Mouse (Mus musculus) adrenal gland, postnatal 25 days (tissue): ENCODE measurements around the gene Troap. TPM values are rescaled to one million over a fixed set of nuclear protein-coding genes. Genes with fewer than 3 reads are reported as not detected.
A peak's percentile ranks its signal among the peaks of the same experiment; 100 is the strongest.

ENCODE experiments used
- DNase-seq: peaks from one replicate; pipeline ENCODE4 v3.0.0; 2021; ENCODE audit warnings: mixed read lengths
- microRNA-seq, 2 experiments: library from miRNA; unstranded; fragments of <30 nt; microRNA quantifications; one replicate each; pipeline ENCODE4 v1.2.0; 2021
- total RNA-seq: library from RNA; stranded (reverse); gene quantifications from 2 replicates; pipeline ENCODE4 v1.2.3, GENCODE M21; 2021

Troap gene
- total RNA-seq, 1 experiment from 2014 or later, result 4.3 TPM

DNA sequence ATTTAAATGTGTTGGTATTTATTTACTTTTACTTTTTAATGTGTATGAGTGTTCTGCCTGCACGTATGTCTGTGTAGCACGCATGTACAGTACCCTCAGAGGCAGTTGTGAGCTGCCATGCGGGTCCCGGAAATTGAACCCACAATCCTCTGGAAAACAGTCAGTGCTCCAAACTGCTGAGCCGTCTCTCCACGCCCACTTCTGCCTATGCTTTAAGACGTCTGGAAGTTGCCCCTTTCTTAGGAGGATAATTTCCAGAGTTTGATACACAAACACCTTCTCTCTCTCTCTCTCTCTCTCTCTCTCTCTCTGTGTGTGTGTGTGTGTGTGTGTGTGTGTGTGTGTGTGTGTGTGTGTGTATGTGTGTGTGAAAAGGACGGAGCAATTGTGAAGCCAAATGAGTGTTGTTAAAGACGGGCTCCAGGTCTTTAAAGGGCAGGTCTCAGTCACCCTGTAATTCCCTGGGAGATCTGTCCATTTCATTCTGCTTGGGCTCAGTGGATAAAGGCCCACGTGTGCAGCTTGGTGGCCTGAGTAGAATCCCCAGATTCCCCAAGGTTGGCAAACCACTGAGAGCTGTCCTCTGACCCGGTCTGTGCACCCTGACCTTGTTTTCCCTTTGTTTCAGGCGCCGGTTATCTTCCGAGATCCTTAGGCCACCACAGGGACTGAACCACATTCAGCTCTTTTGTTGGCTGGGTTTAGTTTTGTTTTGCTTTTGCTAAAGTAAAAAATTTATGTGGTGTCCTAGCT, 40.1 kb downstream of the Troap start:
- DNase-seq, result no peak

DNA sequence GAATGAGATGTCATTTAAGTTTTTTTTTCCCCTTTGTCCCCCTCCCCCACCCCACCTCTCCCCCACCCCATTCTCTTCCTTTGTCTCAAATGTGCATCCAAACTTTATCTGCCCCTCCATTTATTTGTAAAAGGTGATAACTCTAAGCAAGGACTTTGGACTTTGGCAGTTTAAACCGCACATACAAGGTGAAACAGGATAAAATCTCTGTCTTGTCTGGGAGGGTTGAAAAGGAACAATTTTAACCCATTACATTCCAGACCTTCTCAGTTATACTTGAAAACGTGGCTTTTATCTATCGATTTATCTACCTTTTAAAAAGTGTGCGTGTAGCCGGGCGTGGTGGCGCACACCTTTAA, 40.7 kb downstream of the Troap start:
- no peak for DNase-seq

DNA sequence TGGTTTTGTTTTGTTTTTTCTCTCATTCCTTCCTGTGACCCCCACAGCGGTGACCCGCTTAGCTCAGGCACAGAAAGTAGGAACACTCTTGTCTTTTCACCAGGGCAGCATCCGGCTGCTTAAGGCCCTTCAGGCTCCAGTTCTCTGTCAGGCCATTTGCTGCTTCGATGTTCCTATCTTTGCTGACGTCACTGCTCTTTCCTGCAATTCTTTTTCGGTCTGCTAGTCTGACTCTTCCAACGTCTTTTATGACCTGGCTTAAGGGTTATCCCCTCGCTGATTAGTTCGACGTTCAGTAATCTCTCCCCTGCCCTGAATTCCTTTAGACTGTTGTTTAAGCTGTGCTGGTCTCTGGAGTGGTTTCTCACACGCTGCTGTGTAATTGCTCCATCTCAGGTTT, 42.2 kb downstream of the Troap start:
- DNase-seq, result no peak

GRCm38 (mm10) chr15:99120814-99121213, 46.4 kb downstream of the Troap start:
- DNase-seq, result no peak

DNA sequence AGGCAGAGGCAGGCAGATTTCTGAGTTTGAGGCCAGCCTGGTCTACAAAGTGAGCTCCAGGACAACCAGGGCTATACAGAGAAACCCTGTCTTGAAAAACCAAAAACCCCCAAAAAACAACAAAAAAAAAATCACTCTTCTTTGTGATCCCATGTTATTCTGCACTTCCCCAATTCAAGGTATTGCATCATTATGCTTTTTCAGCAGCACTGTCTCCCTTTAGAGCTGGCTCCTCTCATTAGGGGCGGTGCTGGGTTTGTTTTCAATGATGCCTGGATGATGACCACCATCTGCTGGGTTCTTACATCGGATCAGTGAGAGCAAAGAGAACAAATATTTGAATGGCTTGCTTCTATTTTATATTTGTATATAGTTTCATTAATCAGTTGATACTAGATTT, 48.3 kb downstream of the Troap start:
- no peak for DNase-seq

- DNase-seq, result no peak
Measured at GRCm38 (mm10) chr15:99125711-99126080, 51.3 kb downstream of the Troap start, which contains the start of gene Spats2. TSS of gene Spats2 (plus strand) at chr15:99125916.

DNA sequence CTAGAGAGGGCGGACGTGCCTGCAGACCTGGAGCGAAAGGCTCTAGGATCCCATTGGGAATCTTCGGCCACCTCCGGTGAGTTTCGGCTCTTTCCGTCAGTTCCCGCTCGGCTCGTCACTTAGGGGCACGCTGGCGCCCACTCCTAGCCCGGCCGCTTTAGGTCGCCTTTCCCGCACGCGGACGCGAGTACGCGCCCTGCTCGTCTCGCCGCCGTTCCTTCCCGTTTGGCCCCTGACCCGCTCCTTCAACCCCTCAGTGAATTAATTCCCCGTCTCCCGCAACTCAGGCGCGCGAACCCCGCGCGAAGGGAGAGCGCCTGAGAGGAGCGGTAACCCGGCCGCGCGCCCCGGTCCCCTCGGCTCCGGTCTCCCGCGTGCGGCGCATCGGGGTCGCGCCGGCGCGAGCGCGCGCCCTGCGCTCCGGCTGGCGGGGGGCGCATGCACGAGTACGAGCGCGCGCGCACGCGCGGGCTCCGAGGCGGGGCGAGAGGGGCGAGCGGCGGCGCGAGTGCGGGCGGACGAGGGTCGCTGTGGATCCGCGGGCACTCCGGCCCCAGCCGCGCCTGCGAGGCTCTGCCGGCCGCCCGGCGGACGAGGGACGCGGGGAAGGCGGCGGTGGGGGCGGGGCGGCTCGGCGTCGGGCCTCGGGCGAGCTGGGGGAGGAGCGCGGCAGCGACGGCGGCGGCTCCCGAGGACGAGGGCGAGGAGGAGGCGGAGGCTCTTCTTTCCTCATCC, 51.9 kb downstream of the Troap start:
- peak; percentile 92 for DNase-seq

- DNase-seq, result no peak
Measured at GRCm38 (mm10) chr15:99126816-99127365, 52.5 kb downstream of the Troap start.

- DNase-seq, result no peak
Measured at GRCm38 (mm10) chr15:99127851-99128522, 53.6 kb downstream of the Troap start.

- DNase-seq, result no peak
Measured at GRCm38 (mm10) chr15:99129441-99129840, 55.1 kb downstream of the Troap start.

DNA sequence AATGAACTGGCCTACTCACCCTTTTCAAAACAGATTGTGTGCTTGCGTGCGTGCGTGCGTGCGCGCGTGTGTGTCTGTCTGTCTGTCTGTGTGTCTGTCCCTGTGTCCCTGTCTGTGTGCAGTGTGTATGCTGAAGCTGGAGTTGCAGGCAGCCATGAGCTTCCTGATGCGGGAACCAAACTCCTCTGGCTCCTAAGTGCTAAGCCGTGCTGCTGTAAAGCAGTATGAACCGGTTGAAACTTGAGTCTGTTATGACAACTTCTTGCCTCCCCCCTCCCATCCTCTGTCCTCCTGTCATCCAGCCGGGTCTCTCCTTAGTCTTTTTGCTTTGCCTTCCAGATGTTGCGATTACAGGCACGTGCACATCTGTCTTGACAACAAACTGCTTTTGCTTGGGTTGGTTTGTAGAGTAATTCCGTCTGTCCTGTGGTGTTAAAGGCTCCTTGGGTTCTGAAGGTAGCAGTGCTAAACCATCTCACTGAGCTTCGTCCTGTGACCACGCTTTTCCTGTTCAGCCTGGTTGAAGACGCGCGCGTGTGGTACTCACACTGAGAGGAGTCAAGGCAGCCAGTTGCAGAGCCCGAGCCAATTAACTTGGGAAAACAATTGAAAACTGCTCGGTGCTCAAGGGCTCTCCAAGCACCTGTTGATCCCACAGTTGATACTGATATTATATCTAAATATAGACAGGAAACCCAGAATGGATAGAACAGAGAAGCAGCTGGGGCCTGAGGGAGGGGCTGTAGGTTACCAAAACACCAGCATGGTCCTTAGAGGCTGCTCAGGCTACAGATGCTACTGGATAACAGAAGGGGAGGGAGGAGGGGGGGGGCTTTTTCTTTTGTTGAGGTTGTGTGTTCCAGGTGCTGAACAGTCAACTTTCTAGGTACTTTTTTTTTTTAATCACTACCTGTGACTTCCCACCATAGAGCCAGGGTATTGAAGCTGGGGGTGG, 55.9 kb downstream of the Troap start:
- no peak for DNase-seq

Small RNA genes lying within 50 kb of the gene (microRNA-seq; reads per million reads assigned to microRNA genes)
- gene Mir6960, result 0.34 to 1.8 reads per million in 2 experiments

Other genes with a start within 250 kb of the Troap start
- 60.4 and 78.6 TPM in 2 replicates for gene Prkag1, start 243.1 kb upstream of the Troap start, total RNA-seq
- 63.0 and 83.0 TPM in 2 replicates for gene Kmt2d, start 203.4 kb upstream of the Troap start, total RNA-seq
- gene Rhebl1, start 180.0 kb upstream of the Troap start, total RNA-seq, result 3.7 and 4.4 TPM in 2 replicates
- 1.1 and 2.4 TPM in 2 replicates for gene Dhh, start 176.0 kb upstream of the Troap start, total RNA-seq
- 25.2 and 30.5 TPM in 2 replicates for gene Lmbr1l, start 156.3 kb upstream of the Troap start, total RNA-seq
- 285 and 323 TPM in 2 replicates for gene Tuba1b, start 140.0 kb upstream of the Troap start, total RNA-seq
- not detected in 2 replicates for gene Gm49450, start 121.0 kb upstream of the Troap start, total RNA-seq
- 81.5 and 90.9 TPM in 2 replicates for gene Tuba1a, start 120.9 kb upstream of the Troap start, total RNA-seq
- gene Tuba1c, start 44.7 kb upstream of the Troap start, total RNA-seq, result 286 and 303 TPM in 2 replicates
- gene Prph, start 19.4 kb upstream of the Troap start, total RNA-seq, result 0.52 and 2.2 TPM in 2 replicates
- gene C1ql4, start 13.2 kb downstream of the Troap start, total RNA-seq, result not detected in 2 replicates
- 1.9 and 3.8 TPM in 2 replicates for gene Dnajc22, start 18.6 kb downstream of the Troap start, total RNA-seq
- 18.7 and 19.6 TPM in 2 replicates for gene Spats2, start 51.3 kb downstream of the Troap start, total RNA-seq
- gene Kcnh3, start 150.3 kb downstream of the Troap start, total RNA-seq, result 0.67 and 1.2 TPM in 2 replicates
- gene Mcrs1, start 177.4 kb downstream of the Troap start, total RNA-seq, result 32.5 and 54.6 TPM in 2 replicates
- gene Prpf40b, start 220.5 kb downstream of the Troap start, total RNA-seq, result 55.2 and 59.6 TPM in 2 replicates
- gene Fam186b, start 221.3 kb downstream of the Troap start, total RNA-seq, result 2.4 and 4.8 TPM in 2 replicates